Mouse (Mus musculus) forebrain, embryonic 13.5 days (tissue): ENCODE measurements around the gene Bpifa6. TPM values are rescaled to one million over a fixed set of nuclear protein-coding genes. Genes with fewer than 3 reads are reported as not detected.

ENCODE experiments used
- polyA plus RNA-seq: library from polyadenylated mRNA; unstranded; fragments of >200 nt; fragmentation: Nextera tagmentation; extraction: Ambion mirVana; gene quantifications from 2 replicates; pipeline ENCODE4 v1.2.1, GENCODE M21; 2015

Bpifa6 gene
- polyA plus RNA-seq, 1 experiment from 2014 or later, result not detected

Other genes with a start within 250 kb of the Bpifa6 start
- 387 and 392 TPM in 2 replicates for gene Mapre1, start 233.7 kb upstream of the Bpifa6 start, polyA plus RNA-seq
- gene Efcab8, start 195.0 kb upstream of the Bpifa6 start, polyA plus RNA-seq, result 0.06 and 0.09 TPM in 2 replicates
- gene Sun5, start 103.9 kb upstream of the Bpifa6 start, polyA plus RNA-seq, result not detected in 2 replicates
- gene Bpifb2, start 99.9 kb upstream of the Bpifa6 start, polyA plus RNA-seq, result not detected in 2 replicates
- gene Bpifb6, start 74.6 kb upstream of the Bpifa6 start, polyA plus RNA-seq, result not detected in 2 replicates
- gene Bpifb3, start 56.7 kb upstream of the Bpifa6 start, polyA plus RNA-seq, result not detected in 2 replicates
- not detected in 2 replicates for gene Bpifb4, start 36.7 kb upstream of the Bpifa6 start, polyA plus RNA-seq
- not detected in 2 replicates for gene Bpifa2, start 33.3 kb downstream of the Bpifa6 start, polyA plus RNA-seq
- gene Bpifa3, start 155.4 kb downstream of the Bpifa6 start, polyA plus RNA-seq, result not detected in 2 replicates
- not detected in 2 replicates for gene Bpifa1, start 167.9 kb downstream of the Bpifa6 start, polyA plus RNA-seq
- not detected in 2 replicates for gene Bpifa5, start 187.7 kb downstream of the Bpifa6 start, polyA plus RNA-seq
- 0.18 TPM in 1 of 2 replicates, not detected in the other for gene Bpifb1, start 215.9 kb downstream of the Bpifa6 start, polyA plus RNA-seq
- not detected in 2 replicates for gene Bpifb5, start 248.8 kb downstream of the Bpifa6 start, polyA plus RNA-seq